Mouse (Mus musculus) 3134 (cell line): Measurements from ENCODE around the gene Sdk2.

Experiments
- DNase-seq: peaks from one replicate; pipeline ENCODE4 v3.0.0-alpha.2; 2011; ENCODE audit warnings: low spot score; ENCODE audit not compliant: insufficient read length; ENCODE audit errors: extremely low read depth

Gene Sdk2

DNA sequence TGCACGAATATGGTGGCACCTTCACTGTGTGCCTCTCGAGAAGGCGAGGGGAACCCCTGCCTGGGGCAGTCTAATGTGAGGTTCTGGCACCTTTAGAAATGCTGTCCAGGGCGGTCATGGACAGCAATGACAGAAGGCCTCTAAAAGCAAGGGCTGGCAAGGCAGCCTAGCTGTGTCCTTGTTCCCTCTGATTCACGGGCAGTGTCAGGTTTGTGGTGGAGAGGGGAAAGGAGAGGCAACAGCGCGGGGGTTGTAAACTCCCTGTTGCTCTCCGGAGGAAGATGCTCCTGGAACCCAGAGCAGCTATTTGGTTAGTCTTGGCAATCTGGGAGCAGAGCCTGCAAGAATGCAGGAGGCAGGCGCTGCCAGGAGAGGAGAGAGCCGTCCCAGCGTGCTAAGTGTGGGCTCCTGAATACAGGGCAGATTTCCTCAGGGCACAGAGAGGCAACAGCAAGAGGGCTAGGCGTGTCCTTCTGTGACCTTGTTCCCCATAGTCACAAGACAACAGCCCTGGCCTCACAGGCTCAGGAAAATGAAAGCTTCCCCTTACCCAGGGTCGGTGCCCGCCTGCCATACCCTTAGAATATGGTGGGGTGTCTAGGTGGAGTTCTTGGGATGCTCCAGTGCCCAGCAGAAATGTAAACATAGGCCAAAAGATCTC is 289.9 kb downstream of the Sdk2 start:
- no peak for DNase-seq

DNA sequence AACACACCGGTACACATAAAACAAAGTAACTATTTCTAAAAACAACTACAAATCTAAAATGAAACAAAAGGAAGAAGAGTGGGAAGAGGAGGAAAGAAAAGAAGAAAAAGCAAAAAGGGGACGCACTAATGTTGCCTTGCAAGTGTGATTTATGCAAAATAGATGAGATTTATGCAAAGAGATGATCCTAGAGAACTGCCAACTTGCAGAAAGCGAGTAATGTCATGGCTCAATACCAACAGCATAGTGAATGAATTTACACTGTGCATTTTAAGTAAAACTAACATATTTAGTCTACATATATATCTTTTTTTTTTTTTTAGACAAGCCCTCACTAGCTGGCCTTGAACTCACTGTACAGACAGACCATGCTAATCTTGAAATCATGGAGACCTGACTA is 292.1 kb downstream of the Sdk2 start:
- no peak for DNase-seq

DNA sequence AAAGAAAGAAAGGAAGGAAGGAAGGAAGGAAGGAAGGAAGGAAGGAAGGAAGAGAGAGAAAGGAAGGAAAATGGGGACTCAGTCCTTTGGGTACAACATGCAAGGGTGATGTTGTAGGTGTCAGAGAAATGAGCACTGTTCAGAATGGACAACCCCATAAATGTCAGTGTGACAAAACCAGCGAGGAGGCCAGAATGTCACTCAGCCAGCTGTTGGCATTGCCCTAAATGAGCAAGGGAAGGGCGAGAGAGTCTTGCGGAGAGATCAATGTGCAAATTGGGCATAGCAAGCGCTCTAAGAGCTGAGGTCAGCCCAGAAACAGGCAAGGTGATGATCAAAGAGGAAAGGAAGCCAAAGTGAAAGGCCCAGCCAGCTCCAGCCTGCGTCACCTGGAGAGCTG is 293.7 kb downstream of the Sdk2 start:
- DNase-seq: no peak

DNA sequence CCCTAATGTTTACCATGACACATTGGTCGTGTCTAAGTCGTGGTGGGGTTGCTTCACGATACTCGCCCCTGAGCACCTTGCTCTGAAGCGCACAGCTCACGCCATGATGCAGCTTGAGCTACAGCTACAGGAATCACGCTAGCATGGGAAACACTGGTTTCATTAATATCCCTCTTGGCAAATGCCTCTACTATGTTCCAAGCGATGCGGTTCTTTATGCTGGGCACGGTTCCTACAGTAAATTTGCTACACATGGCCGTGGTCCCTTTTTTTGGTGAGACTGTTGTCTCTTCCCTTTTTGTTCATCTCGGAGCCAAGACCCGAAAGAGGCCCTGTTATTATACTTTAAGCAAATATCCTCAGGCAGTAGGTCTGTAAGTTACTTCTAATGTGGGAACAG is 295.7 kb downstream of the Sdk2 start:
- DNase-seq: no peak

DNA sequence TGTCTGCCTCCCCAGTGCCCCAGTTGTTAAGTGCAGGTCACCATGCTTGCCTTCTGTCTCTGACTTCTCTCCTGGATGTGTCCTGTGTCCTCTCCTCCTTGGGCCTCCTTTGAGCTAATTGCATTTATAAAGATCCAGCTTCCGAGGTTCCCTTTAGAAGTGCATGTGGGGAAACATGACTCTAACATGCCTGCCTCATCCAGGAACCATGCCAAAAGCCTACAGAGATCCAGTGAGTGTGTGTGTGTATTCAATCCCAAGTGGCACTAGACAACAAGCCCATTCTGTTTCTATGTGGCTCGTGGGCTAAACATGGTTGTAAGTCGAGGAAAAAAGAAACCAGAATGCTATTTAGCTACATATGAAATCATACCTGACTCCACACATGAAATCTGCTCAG is 298.5 kb downstream of the Sdk2 start:
- DNase-seq: no peak

DNA sequence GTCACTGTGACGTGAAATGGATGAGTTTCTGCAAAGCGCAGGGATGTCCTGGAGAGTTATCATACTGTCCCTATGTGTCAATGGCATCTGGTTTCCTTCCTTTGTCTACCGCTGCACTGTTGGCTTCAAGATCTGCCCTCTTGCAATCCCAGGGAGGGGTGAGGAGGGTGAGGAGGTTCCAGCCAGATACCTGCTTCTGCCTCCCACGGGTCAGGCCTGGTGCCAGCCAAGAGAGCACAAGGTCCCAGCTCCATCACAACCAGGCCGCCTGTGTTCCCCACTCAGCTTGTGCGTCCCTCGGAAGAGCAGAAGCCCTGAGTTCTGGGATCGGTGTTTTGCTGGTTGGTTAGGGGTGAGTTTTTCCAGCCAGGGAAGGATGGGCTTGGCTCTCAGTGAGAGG is 299.6 kb downstream of the Sdk2 start:
- no peak for DNase-seq

DNA sequence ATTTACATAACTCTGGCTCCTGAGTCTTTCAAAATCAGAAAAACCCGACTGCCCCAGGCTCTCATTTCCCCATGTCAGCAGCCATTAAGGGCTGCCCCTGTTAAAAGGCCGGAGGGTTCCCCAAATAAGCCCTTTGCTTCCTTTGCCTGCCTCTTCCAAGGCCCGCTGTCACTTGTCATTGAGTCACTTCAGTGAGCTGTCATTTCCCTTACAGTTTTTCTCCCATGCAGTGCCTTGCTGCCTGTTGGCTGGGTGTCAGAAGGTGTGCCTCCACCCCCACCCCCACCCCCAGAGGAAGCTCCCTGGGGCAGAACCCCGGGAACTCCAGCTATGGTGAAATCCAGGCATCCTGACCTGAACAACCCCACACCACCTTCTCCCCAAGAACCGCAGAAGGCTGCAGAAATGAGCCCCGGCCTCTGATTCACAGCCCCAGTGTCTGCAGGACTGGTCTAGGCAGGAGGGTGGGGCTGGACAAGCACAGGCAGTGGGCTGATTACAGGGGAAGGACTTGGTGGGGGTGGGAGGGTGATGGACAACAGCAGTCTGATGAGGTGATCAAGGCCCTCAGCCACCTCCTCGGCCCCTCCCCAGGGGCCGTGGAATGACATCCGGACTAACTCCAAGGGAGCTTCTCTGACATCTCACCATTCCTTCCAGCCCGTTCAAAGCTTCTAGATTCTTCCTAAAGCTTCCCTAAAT is 300.4 kb downstream of the Sdk2 start:
- peak; percentile 57 for DNase-seq

DNA sequence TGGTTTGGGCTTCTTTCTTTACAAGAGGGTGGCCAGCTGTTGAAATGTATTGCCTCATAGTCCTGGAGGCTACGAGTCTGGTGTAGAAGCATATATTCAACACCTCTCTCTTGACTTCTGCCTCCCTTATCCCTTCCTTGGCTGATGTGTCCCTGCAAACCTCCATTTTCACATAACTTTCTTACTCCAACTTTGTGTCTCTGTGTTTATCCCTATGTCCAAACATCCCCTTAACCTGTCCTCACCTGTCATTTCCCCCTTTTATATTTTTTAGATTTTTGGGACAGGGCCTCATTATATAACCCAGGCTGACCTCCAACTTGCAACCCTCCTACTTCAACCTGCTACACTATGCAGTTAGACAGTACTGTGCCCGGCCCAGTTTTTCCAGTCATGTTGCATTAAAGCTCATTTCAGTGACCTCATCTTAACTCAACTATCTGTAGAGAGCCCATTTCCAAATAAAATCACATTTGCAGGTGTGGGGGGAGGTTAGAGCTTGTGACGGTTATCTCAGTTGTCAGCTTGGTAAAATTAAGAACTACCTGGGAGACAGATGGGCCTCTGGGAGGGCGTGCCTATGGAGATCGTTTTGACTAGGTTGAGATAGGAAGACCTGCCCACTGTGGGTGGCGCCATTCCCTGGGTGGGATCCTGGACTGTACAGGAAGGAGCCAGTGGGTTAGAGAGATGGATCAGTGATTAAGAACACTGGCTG is 302.6 kb downstream of the Sdk2 start:
- no peak for DNase-seq

DNA sequence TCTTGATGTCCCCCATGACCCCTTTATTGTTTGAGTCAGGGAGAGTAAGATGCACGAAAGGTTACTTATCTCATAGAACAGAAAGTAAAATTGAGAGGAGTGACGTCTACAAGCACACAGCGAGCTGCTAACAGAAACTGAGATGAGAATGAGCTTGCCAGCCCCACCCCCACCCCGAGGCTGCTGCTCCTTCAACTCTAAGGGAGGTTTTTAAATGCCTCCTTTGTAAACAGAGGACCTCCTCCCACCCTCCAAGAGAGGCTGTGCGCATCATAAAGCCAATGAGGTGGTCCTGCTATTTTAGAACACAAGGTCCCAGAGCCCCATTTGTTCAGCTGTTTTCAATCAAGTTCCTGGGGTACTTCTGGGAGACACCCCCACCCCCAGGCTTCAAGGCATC is 303.4 kb downstream of the Sdk2 start:
- no peak for DNase-seq

DNA sequence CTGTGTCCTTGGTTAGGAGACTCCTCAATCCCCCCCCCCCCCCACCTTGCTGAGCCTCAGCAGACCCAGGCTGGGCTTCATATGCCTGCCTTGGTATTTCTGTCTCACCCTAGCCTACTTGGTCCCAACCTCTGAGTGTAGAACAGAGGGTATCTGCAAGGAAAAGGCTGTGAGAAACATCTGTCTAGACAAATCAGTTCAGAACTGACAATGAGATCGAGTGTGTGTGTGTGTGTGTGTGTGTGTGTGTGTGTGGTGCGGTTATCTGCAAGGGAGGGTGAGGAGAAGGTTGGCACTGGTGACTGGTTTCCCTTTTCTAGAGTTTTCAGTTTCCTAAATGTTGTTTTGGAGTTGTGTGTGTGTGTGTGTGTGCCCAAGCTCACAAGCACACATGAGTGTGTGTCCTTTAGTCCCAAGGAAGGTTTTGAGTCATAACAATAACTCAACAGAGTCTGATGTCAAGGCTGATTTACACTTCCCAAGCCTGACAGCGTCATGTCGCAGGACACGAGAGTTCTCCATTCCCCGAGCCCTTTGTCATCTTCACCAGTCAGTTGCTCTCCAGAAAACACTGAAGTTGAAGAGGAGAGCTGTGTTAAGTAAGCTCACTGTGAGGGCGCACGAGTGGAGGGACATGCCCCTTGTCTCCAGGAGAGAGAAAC is 304.6 kb downstream of the Sdk2 start:
- DNase-seq: no peak

DNA sequence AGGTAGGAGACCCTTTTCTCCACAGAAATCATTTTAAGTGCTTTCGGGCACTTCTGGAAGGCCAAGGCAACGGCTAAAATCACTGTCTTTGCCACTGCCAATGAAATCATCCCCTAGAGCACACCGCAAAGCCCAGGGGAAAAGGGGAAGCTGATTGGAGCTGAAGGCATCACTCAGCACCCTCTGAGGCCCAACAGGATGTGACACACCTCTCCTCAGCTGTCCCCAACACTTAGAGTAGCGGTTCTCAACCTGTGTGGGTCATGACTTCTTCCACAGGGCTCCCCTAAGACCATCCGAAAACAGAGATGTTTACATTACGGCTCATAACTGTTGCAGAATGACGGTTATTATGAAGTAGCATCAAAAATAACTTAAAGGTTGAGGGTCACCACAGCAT is 305.2 kb downstream of the Sdk2 start:
- DNase-seq: no peak

DNA sequence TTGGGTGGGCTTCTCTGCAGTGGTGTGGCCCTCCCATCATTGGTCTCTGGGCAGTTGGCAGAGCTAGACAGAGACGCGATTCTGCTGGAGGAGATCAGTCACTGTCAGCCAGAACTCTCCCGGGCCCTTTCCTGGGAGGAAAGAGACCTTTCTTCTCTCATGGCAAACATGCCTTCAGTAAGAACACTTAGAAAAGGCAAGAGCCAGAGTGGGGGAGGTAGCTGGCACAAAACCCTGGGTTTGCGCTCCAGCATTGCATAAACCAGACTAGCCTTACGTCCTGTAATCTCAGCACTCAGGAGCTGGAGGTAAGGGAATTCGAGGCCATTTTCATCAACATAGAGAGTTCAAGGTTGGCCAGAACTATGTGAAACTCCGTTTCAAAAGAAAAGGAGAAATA is 306.4 kb downstream of the Sdk2 start:
- no peak for DNase-seq

DNA sequence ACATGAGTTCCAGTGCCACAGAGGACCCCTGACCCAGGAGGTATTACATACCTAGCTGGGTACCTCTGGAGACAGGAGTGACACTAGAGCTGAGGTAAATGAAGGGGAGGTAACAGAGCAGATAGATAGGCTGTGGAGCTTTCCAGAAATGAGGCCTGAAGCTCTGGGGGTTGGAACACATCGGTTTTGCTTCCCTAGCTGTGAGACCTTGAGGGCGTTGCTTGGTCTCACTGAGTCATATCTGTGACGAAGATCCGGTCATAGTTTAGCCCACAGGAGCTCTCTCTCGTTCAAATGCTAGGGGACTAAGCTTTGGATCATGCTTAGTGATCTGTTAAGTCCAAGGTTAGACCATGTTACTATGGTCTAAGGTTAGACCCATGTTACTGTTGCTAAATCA is 308.0 kb downstream of the Sdk2 start:
- DNase-seq: no peak

DNA sequence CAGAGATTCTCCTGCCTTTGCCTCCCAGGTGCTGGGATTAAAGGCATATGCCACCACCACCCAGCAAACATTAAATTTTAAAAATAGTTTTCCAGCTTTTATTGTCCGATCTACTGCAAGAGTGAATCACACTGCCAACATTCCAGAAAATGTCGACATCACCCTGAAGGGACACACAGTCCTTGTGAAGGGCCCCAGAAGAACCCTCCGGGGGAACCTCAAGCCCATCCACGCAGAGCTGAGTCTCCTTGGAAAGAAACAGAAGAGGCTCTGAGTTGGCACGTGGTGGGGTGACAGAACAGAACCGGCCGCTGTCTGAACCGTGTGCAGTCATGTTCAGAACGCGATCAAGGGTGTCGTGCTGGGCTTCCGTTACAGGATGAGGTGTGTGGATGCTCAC is 310.3 kb downstream of the Sdk2 start:
- DNase-seq: peak; percentile 36

DNA sequence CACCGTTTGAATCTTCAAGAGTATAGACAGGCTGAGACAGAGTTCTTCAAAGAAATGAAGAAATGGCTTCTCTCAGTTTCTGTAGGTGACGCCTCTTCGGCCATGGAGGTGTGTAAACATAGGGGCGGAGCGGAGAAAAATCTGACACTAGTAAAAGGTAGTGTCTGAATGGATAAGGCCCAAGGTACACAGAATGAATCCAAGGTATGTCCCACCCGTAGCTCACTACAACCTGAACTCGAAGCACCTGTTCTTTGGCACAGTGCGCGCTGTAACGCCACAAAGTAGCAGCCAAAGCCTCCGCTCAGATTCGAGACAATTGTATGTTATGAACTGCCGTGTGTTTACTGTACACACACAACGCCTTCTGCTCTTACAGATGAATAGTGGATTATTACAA is 311.0 kb downstream of the Sdk2 start:
- no peak for DNase-seq

DNA sequence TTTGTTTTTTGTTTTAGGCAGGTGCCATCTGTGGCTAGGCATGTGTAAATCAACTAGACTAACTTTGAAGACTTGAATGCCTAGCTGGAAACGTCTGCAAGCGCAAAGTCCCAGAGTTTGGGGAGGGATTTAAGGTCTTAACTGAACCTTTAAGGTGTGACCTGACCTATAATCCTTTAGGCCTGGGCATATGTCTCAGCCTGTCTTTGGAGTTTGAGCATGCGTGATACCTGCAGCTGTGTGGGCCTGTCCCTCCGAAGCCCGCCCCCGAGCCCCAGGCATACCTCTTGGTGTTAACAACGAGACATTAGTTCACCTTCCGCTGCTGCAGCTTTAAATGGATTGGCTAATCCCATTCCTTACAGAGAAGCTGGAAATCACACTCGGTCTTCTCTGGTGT is 312.0 kb downstream of the Sdk2 start:
- no peak for DNase-seq

DNA sequence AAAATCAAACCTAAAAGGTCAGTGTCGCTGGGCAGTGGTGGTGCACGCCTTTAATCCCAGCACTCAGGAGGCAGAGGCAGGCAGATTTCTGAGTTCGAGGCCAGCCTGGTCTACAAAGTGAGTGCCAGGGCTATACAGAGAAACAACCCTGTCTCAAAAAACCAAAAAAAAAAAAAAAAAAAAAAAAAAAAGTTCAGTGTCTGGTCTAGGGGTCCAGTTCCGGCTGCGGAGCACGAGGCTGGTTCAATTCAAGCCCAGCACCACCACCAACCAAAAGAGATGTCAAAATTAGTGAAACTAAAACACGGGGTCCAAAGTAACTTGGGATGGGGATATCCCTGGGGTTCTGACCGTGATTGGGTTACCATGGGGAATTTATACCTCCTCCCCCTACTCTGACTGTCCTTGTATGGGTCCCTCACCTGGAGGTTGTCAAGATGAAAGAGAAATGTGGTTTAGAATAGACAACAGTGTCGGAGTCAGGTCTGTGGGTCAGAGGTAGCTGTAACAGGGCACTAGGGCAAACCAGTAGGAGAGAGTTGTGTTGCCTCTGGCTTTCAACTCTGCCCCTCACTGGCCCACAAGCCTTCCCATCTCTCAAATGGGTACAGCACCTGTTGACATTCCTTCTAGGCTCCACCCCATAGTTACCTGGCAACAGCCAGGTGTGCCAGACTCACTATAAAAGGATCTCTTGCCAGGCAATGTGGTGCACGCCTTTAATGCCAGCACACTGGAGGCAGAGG is 314.0 kb downstream of the Sdk2 start:
- DNase-seq: no peak

DNA sequence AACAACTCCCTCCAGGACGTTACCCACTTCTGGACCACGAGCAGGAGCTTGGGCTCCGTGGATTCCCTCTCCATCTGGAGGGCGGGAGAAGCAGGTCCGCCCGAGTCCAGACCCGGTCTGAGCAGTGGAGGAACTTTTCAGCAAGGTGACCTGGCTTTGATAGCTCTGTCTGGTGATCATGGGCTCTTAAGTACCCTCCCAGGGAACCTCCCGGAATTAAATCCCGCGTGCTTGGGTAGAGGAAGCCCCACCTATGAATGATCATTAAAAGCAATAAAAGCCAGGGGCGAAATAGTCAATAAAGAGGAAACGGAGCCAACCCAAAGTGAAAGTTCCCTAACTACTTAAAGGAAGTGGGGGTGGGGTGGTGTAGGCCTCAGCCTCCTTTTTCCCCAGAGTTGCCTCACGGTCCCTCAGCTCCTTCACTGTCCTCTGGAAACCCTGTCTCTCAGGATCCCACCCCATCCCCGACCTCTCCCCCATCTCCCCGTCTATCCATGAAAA is 314.6 kb downstream of the Sdk2 start:
- peak; percentile 33 for DNase-seq

DNA sequence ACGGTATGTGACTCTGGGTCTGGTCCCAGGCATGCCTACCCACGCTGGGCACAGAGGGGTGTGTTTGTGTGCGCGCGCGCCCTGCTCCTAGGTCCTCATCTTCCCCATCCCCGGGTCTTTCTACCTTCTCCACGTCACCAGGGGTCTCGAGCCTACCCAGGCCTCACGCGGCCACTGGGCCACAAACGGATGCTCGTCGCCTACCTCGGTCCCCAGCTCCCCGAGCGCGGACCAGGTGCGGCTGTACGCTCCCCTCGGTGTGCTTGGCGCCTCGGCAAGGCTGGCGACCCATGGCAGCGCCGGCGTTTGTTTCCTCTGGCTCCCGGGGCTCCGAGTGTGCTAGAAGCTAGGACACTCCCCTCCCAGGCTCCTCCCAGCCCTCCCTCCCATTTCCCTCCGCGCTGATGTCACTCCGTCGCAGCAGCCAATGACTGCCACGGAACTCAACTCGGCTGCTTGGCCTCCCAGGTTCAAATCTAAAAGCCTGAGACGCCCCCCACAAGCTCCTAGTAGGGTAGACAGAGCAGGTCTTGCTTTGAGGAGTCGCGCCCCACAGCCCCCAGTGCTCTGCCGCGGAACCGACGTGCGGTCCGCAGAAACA is 315.3 kb downstream of the Sdk2 start, which contains the start of gene Cdc42ep4:
Gene Cdc42ep4, minus strand, starts transcription at position 398 of the 601 bp plus-strand sequence.
- peak; percentile 95 for DNase-seq
